Mouse (Mus musculus): Measurements from ENCODE around the gene Sox6.

- TF ChIP-seq MAFK (IDR thresholded peaks at IDR 0.05; ENCODE audit: insufficient read depth, low read depth, low read length) = no peak
- TF ChIP-seq CHD2 (IDR thresholded peaks at IDR 0.05; ENCODE audit: low read depth, low read length) = no peak
- peak; percentile 62 for TF ChIP-seq ZC3H11A (IDR thresholded peaks at IDR 0.05; ENCODE audit: borderline replicate concordance, low read depth, low read length)
- TF ChIP-seq HCFC1 (IDR thresholded peaks at IDR 0.05; ENCODE audit: borderline replicate concordance, insufficient read depth, low read length) = no peak; the same call in 1 of the 2 replicates
Observed at GRCm38 (mm10) chr7:116039538-116040466, 1.2 kb upstream of the Sox6 start.
